Mouse (Mus musculus) thymus, postnatal 14 days (tissue): Measurements from ENCODE around the gene Tanc1.

Source experiments
- DNase-seq: peaks from one replicate; pipeline ENCODE4 v3.0.0; 2021

Tanc1 gene

DNA sequence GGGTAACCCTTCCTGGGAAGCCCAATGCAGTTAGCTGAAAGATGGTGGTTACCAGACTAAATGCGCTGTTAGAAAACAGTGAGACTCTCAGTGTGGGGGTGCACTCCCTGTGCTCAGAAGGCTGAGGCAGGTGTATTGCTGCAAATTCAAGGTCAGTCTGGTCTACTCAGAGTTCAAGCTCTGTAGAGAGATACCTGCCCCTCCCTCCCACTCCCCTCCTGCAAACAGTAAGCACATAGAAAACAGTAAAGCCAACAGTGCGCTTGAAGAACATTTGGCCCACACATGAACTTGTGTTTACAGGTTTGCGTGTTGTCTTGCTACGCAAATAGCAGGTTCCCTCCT lies 73.7 kb downstream of the Tanc1 start:
- no peak for DNase-seq

DNA sequence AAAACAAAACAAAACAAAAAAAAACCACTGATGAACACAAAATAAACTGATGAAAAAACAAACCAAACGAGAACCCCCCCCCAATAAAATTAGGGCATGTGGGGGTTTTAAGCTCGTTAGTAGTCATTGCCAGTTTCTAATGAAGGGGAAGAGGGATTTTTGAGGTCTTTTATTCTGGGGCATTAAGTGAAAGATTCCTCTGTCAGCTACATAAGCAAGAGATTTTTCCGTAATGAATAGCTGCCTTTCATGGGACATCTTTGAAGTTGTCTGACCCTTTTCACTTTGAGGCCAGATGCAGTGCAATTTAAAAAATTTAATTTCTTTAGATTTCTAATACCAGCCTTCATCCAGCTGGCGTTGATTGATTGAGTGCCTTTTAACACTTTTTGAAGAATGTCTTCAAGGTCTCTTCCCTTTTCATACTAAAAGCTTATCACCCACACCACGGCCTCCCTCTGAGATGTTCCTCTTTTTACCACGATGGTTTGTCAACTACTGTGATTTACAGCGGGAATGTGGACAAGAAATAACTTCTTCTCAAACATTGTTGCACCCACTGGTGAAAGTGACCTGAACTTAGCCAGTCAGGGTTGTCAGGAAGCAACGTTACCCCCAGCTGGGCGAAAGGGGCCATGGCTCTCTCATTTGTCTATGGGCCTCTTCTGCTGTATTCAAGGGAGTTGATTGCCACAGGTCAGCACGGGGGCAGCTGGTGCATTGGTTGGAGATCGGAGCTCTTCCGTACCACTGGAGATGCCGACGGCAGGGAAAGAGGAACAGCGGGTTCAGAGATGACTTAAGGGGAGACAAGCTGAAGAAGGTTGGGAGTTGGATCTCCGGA lies 76.6 kb downstream of the Tanc1 start:
- no peak for DNase-seq

DNA sequence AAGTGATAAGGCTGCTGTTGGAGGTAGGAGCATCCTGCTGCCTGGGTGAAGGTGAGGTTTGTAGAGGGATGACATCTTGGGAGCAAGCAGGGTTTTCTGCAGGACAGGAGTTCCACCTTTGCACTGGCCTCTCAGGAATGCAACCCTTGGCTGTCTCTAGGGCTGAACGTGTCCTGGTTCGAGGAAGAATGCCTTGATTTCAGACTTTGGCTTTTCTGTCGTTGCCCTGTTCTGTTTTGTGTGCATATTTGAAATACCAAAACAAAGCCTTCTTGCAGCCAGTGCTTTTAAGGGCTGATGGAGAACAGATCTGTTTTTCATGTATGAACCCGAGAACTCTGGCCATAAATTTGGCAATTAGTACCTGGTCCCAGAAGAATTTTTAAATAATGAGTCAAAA lies 79.3 kb downstream of the Tanc1 start:
- DNase-seq = no peak

GRCm38 (mm10) chr2:59693473-59693872 lies 81.6 kb downstream of the Tanc1 start:
- no peak for DNase-seq

GRCm38 (mm10) chr2:59697123-59697522 lies 85.3 kb downstream of the Tanc1 start:
- DNase-seq = no peak

DNA sequence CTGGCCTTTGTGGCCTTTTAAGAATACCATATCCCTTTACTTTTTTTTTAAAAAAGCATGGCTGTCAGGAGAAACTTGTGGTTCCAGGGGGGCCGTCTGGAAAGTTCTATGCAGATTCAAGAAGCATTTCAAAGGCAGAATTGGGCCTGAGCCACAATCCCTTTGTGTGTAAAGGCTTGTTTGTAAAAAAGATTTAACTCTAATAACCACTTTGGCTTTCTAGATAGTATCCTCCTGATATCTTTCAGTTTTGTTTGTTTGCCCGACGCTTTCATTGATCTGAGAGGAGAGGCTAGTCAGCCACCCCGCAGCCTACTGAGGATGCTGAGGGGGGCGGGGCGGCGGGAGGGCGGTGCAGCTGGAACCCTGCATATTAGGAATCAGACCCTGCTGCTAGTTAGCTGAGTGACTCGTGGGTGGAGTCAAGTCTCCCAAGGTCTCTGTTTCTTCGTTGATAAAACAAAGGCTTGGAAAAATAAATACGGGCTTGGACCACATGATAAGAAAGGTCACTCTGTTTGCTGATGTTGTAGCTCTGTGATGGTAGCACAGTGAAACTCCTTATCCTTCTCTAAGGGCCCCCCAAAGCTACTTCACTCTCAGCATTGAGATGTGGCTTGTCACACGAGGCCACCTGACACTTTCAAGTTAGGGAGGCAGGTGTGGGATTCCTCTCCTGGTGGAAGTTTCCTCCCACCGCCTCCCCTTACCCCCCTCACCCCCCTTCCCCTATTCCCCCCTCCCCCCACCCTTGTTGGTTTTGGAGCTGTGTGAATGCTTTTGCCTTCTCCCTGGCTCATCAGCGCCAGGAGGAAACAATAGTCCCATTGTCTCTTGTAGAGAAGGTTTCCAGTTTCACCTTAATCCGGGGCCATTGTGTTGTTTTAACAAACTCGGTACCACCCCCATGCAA lies 86.1 kb downstream of the Tanc1 start:
- no peak for DNase-seq

- no peak for DNase-seq
Observed at GRCm38 (mm10) chr2:59698635-59699300, 86.9 kb downstream of the Tanc1 start.

GRCm38 (mm10) chr2:59699893-59700292 lies 88.1 kb downstream of the Tanc1 start:
- no peak for DNase-seq

- DNase-seq = no peak
Observed at GRCm38 (mm10) chr2:59705221-59705620, 93.4 kb downstream of the Tanc1 start.

GRCm38 (mm10) chr2:59706806-59707205 lies 95.0 kb downstream of the Tanc1 start:
- no peak for DNase-seq

GRCm38 (mm10) chr2:59707922-59708706 lies 96.3 kb downstream of the Tanc1 start:
- DNase-seq = no peak

- no peak for DNase-seq
Observed at GRCm38 (mm10) chr2:59710771-59711170, 98.9 kb downstream of the Tanc1 start.

GRCm38 (mm10) chr2:59711992-59712391 lies 100.2 kb downstream of the Tanc1 start:
- DNase-seq = no peak

DNA sequence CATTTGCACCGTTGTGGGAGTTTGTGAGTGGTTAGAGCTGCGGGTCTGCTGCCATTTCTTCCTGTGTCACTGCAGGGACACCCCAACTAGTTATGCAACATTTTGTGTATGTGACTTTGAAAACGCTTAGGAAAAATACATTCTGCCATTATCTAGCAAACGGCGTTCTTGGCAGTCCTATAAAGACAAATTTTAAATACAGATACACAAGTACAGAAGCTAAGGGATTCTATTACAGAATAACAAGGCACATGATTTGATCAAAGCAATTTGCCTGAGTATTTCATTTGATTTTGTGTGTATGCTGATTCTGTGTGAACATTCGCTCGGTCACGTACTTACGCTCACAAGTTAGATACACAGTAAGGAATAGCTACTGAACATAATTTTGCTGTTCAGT lies 100.6 kb downstream of the Tanc1 start:
- no peak for DNase-seq

- no peak for DNase-seq
Observed at GRCm38 (mm10) chr2:59713626-59714556, 102.0 kb downstream of the Tanc1 start.

DNA sequence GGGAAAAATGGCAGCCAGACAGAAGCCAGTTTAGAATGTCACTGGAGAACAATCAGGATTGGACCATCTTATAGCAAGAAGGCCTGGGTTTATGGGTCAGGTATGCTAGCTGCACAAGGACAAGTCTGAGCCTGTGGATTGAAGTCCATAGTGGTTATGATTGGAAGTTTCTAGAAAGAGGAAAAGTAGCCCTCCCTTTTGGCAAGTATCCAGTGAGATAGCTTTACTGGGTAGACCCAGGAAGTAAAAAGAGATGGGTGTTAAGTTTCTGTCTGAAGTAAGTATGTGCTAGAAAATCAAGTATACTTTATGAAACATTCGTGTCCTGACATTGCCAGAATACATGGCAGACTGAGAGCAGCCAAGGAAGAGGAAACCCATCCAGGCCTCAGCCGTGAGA lies 103.2 kb downstream of the Tanc1 start:
- DNase-seq = no peak

- no peak for DNase-seq
Observed at GRCm38 (mm10) chr2:59716461-59716860, 104.6 kb downstream of the Tanc1 start.

DNA sequence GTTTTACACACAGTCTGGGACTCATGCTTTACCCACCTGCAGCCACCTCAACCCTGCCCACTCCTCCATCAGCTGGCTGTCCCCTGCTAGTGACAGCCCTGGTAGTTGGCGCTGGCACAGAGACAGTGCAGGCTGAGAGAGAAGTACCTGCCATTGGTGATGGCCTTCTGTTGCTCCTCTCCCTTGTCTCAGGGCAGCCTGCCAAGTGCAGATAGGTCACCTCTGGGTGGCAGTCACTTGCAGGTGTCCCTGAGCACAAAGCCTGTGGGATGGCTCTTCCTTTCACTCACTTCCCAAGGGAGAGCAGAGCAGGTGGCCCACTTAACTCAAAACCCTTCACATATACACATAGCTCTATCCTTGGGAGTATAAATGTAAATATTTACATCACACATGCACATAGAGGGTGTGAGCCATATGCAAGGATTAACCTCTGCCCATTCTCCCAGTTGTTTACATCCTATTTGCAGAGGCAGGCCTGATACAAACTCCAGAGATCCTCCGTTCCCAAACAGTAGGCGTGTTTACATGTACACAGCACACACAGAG lies 106.0 kb downstream of the Tanc1 start:
- DNase-seq = no peak

DNA sequence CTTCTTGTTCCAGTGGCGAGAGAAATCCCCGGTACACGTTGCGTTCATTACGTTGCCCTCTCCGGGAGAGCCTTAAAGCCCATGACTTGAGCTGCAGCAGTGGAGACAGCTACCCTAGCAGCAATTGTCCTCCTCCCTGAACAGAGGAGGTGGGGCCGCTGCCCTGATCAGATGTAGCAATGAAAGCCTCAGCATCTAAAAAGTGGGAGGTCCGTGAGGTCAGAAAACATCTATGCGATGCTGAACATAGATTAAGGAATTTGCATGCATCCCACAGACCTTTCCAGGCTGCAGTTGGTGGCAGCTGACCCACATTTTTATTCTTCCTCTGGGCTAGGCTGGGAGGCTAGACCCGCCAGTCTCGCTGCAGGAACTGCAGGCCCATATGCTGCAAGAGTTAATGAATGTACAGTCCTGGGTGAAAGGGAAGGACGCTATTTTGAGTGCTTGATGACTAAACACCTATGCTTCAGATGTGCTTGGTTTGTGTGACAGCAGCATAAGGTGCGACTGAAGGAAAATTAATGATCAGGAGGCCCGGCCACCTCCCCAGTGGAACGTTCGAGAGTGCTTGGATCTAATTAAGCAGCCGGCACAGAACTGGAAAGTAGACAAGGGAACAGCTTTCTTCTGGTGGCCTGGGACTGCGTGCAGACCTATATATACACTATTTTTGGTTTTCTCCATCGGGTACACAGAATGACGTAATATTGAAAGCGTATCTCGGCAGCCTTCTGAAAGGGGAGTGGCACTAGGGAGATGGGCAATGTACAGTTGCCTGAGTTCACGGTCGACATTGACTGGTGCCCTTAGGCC lies 107.0 kb downstream of the Tanc1 start:
- DNase-seq = no peak

- no peak for DNase-seq
Observed at GRCm38 (mm10) chr2:59719831-59720230, 108.0 kb downstream of the Tanc1 start.
